Mouse (Mus musculus) myocyte (in vitro differentiated cells): ENCODE data around the gene Ttc1. TPM values are rescaled to one million over a fixed set of nuclear protein-coding genes. Genes with fewer than 3 reads are reported as not detected.

ENCODE experiments used
- H3K27me3 ChIP-seq: one replicate; pipeline ENCODE4 v1.6.1; 2011; ENCODE audit not compliant: control insufficient read depth, insufficient read depth, insufficient read length
- H3K36me3 ChIP-seq: one replicate; pipeline ENCODE4 v1.6.1; 2011; ENCODE audit not compliant: control insufficient read depth, insufficient read depth
- H3K4me2 ChIP-seq: one replicate; pipeline ENCODE4 v1.6.1; 2011; ENCODE audit warnings: low read depth, control low read depth
- H3K4me3 ChIP-seq: one replicate; pipeline ENCODE4 v1.5.1; 2011; ENCODE audit warnings: mild to moderate bottlenecking, control low read depth, moderate library complexity
- H3K79me2 ChIP-seq: one replicate; pipeline ENCODE4 v1.6.1; 2011; ENCODE audit not compliant: control insufficient read depth, insufficient read depth
- H3ac ChIP-seq: one replicate; pipeline ENCODE4 v1.6.1; 2011; ENCODE audit not compliant: control insufficient read depth, insufficient read length
- CEBPB ChIP-seq: IDR thresholded peaks from 2 replicates; pipeline ENCODE4 v1.6.1; 2011; ENCODE audit warnings: mild to moderate bottlenecking, moderate library complexity; ENCODE audit not compliant: poor library complexity, insufficient read depth, severe bottlenecking
- E2F4 ChIP-seq: IDR thresholded peaks from one replicate; pipeline ENCODE4 v1.6.1; 2011; ENCODE audit warnings: mild to moderate bottlenecking, control low read depth, moderate library complexity; ENCODE audit not compliant: insufficient read depth
- MAX ChIP-seq: IDR thresholded peaks from one replicate; pipeline ENCODE4 v1.6.1; 2011; ENCODE audit warnings: low read depth, mild to moderate bottlenecking, control low read depth
- MYOD1 ChIP-seq, 3 experiments: IDR thresholded peaks; one replicate each; pipeline ENCODE4 v1.6.1; 2011; ENCODE audit warnings: control low read depth in 2 of 3, low read depth in 2 of 3, mild to moderate bottlenecking in 2 of 3, moderate library complexity in 1 of 3; ENCODE audit not compliant: insufficient read length in 2 of 3, control insufficient read depth in 1 of 3
- MYOG ChIP-seq, 3 experiments: IDR thresholded peaks; one replicate each; pipeline ENCODE4 v1.6.1; 2011; ENCODE audit warnings: control low read depth in 2 of 3, low read depth in 2 of 3, mild to moderate bottlenecking in 2 of 3; ENCODE audit not compliant: insufficient read length in 2 of 3, control insufficient read depth in 1 of 3, insufficient read depth in 1 of 3
- POLR2A ChIP-seq: IDR thresholded peaks from one replicate; pipeline ENCODE4 v1.6.1; 2011; ENCODE audit warnings: low read depth, mild to moderate bottlenecking, control low read depth, moderate library complexity; ENCODE audit not compliant: insufficient read length
- POLR2AphosphoS2 ChIP-seq: IDR thresholded peaks from one replicate; pipeline ENCODE4 v1.6.1; 2011; ENCODE audit warnings: low read depth, control low read depth; ENCODE audit not compliant: insufficient read length
- REST ChIP-seq: IDR thresholded peaks from one replicate; pipeline ENCODE4 v1.6.1; 2011; ENCODE audit warnings: mild to moderate bottlenecking, control low read depth, moderate library complexity; ENCODE audit not compliant: insufficient read depth, insufficient read length
- SRF ChIP-seq: IDR thresholded peaks from one replicate; pipeline ENCODE4 v1.6.1; 2011; ENCODE audit warnings: low read depth; ENCODE audit not compliant: control insufficient read depth, insufficient read length
- TCF12 ChIP-seq: IDR thresholded peaks from one replicate; pipeline ENCODE4 v1.6.1; 2011; ENCODE audit warnings: mild to moderate bottlenecking, control low read depth; ENCODE audit not compliant: poor library complexity, insufficient read depth, severe bottlenecking
- TCF3 ChIP-seq: IDR thresholded peaks from one replicate; pipeline ENCODE4 v1.6.1; 2011; ENCODE audit warnings: low read depth, control low read depth; ENCODE audit not compliant: insufficient read length
- USF1 ChIP-seq: IDR thresholded peaks from one replicate; pipeline ENCODE4 v1.6.1; 2011; ENCODE audit warnings: low read depth, mild to moderate bottlenecking, control low read depth, moderate library complexity
- polyA plus RNA-seq: library from polyadenylated mRNA; unstranded; fragments of >200 nt; fragmentation: generic; extraction: Trizol; gene quantifications from one replicate; pipeline ENCODE4 v1.2.1, GENCODE M21; 2012; ENCODE audit warnings: missing spikeins

Ttc1 gene
- polyA plus RNA-seq, 1 experiment = 39.0 TPM

DNA sequence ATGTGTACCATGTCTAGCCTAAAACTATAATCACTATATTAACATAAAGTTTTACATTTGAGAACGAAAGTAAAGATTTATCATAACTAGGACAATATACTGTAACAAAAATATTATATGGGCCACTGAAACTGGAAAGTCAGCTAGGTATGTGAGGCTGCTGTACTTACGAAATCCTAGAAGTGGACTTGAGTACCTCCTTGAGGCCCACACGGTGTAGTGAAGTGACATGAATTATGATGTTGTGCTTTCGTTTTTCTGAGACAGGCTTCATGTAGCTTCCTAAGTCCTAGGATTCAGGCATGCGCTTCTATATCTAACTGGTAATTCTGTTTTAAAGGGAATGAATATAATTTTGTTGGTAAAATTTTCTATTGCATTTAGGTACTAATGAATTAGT lies 49.2 kb downstream of the Ttc1 start:
- peaks cover 8% of the 10 kb centered on the region for H3K36me3 ChIP-seq
- no peak overlapping the region for H3K4me2 ChIP-seq
- no peak overlapping the region for H3ac ChIP-seq
- TF ChIP-seq POLR2AphosphoS2 = no peak
- H3K4me3 ChIP-seq = no peak overlapping the region
- H3K79me2 ChIP-seq = peaks cover 35% of the 10 kb centered on the region
- H3K27me3 ChIP-seq = no peaks in the 10 kb centered on the region

DNA sequence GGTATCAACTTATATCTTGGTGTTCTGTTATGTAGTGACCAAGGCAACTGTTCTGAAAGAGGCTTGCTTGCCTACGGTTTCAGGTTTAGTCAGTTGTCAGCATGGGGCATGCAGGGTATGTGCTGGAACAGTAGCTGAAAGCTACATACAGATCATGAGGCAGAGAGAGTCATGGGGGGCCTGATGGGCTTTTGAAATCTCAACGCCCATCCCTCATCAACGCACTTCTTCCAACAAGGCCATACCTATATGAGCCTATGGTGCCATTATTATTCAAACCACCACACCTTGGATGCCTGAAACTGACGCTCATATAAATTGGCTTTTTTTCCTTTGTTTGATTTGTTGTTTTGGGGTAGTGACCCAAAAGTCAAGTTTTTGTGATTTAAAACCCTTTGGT lies 51.2 kb downstream of the Ttc1 start:
- Histone ChIP-seq H3K79me2 (peaks cover 35% of the 10 kb centered on the region), H3K36me3 (peaks cover 12% of the 10 kb centered on the region), H3K4me2 (no peak overlapping the region), H3K27me3 (no peaks in the 10 kb centered on the region), H3ac (no peak overlapping the region), H3K4me3 (no peak overlapping the region)
- no peak for TF ChIP-seq REST
- no peak for TF ChIP-seq USF1
- TF ChIP-seq E2F4 = no peak
- TF ChIP-seq CEBPB = no peak
- no peak for TF ChIP-seq MYOD1 (IDR thresholded peaks at IDR 0.05; ENCODE audit: control insufficient read depth in 1 of 3, insufficient read length in 2 of 3, low read depth in 2 of 3)

DNA sequence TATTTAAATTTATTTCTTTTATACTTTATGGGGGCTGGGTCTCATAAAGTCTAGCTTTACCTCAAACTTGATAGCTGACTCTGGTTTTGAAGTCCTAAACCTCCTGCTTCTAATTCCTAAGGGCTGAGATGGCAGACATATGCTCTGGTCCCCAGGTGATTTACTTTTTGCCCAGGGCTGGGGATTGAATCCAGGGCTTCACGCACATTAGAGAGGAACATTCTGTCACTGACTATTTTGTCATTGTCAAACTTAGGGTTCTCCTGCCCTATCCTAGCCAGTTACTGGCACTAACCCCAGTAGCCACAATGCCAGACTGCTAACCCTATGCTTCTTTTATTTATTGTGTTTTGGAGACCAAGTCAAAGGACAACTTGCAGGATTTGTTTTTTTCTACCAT lies 59.0 kb downstream of the Ttc1 start:
- H3ac ChIP-seq = no peak overlapping the region
- TF ChIP-seq TCF12 (no peak), E2F4 (no peak), SRF (no peak), CEBPB (no peak), MYOD1 (IDR thresholded peaks at IDR 0.05; ENCODE audit: control insufficient read depth in 1 of 3, insufficient read length in 2 of 3, low read depth in 2 of 3) (no peak), MYOG (IDR thresholded peaks at IDR 0.05; ENCODE audit: control insufficient read depth in 1 of 3, insufficient read depth in 1 of 3, insufficient read length in 2 of 3, low read depth in 2 of 3) (no peak)
- peaks cover 38% of the 10 kb centered on the region for H3K36me3 ChIP-seq
- peaks cover 64% of the 10 kb centered on the region for H3K79me2 ChIP-seq
- H3K4me2 ChIP-seq = no peak overlapping the region
- no peaks in the 10 kb centered on the region for H3K27me3 ChIP-seq
- no peak overlapping the region for H3K4me3 ChIP-seq

DNA sequence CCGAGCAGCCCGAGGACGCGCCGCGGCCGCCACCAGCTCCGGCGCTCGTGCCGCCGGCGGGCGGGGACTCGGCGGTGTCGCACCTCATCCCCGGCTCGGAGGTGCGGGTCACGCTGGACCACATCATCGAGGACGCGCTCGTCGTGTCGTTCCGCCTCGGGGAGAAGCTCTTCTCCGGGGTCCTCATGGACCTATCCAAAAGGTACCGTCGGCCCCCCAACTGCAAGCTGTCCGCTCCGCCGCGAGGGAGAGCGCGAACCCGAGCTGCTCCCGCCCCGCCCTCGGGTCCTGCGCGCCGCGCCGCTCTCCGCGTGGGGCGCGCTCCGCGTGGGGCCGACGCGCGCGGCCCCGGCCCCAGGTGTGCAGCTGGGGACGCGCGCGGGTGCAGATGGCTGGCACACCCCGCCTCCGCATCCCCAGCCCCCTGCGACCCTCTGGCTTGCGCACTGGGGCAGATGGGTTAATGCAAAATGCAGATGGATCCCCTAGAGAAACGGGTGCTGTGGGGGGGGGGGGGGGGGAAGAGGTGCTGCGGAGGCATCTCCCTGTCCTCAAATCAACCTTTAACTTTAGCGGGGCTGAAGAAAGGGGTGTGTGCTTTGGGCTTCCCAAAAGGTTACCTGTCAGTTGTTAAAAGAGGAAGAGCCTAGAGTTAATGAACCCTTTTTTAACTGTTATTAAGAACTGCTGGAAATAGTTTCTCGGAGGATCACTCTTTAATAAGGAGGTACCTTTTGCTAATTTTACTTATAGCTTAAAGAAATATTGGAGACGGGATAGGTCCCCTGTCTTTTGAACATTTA lies 65.2 kb downstream of the Ttc1 start:
- peaks cover 43% of the 10 kb centered on the region for H3K79me2 ChIP-seq
- H3K4me3 ChIP-seq = peak overlapping the region; percentile 38
- peak overlapping the region; percentile 44 for H3ac ChIP-seq
- H3K36me3 ChIP-seq = peaks cover 7% of the 10 kb centered on the region
- peak overlapping the region; percentile 70 for H3K4me2 ChIP-seq
- no peaks in the 10 kb centered on the region for H3K27me3 ChIP-seq
- TF ChIP-seq SRF = no peak
- no peak for TF ChIP-seq CEBPB
- no peak for TF ChIP-seq TCF3
- no peak for TF ChIP-seq POLR2A
- no peak for TF ChIP-seq USF1
- TF ChIP-seq MAX = no peak
- TF ChIP-seq E2F4 = no peak
- TF ChIP-seq MYOD1 (IDR thresholded peaks at IDR 0.05; ENCODE audit: control insufficient read depth in 1 of 3, insufficient read length in 2 of 3, low read depth in 2 of 3) = peak in 1 of 3 experiments; percentile 15

DNA sequence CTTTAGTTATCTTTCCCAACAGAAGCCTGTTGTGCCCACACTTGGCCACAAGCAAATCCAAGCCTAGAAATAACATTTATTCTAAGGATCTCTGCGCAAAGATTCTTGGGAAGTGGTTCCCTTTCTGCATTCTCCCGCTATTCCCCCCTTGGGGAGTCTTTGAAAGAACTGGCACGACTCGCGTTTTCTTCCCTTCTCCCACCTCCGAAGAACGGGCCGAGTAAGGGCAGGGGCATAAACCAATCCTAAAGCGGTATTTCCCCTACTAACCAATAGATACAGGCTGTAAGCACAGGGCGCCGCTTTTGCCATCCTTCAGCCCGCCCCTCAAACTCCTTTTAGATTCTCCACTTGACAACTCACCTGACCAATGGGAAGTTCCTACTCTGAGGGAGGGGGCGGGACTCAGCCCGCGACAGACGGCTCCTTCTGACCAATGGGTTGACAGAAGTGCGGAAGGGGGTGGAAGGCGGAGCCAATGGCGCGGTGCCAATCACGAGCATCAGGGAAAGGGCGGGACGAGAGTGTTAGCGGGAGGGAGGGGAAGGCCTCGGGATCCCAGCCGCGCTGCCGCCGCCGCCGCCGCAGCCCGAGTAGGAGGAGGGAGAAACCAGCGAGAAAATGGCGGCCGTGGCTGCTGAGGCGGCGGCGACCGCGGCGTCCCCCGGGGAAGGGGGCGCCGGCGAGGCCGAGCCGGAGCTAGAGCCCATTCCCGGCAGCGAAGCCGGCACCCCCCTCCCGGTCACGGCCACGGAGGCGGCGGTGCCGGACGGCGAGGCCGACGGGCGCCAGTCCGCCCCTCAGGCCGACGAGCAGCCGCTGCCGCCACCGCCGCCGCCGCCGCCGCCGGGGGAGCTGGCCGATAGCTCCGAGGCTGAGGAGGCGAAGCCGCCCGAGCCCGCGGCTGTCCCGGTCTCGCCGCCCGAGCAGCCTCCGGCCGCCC lies 66.1 kb downstream of the Ttc1 start, which contains the start of gene Pwwp2a:
Pwwp2a (plus strand) TSS at position 527 of the 943 bp plus-strand sequence.
- Histone ChIP-seq H3ac (peak within 1 kb of the TSS; percentile 44), H3K79me2 (peaks cover 43% of the 10 kb centered on the region), H3K27me3 (no peaks in the 10 kb centered on the region), H3K36me3 (peaks cover 5% of the 10 kb centered on the region), H3K4me2 (peak within 1 kb of the TSS; percentile 97), H3K4me3 (peak within 1 kb of the TSS; percentile 38)
- TF ChIP-seq POLR2AphosphoS2 (peak; percentile 75), TCF12 (no peak), CEBPB (no peak), POLR2A (peak; percentile 84), MYOG (IDR thresholded peaks at IDR 0.05; ENCODE audit: control insufficient read depth in 1 of 3, insufficient read depth in 1 of 3, insufficient read length in 2 of 3, low read depth in 2 of 3) (no peak), SRF (no peak), USF1 (peak; percentile 25), E2F4 (peak; percentile 3)

Other genes starting within 250 kb of the Ttc1 start
- 0.14 TPM for gene Ccnjl, start 219.2 kb downstream of the Ttc1 start, polyA plus RNA-seq
- gene 4933415A04Rik, start 161.0 kb downstream of the Ttc1 start, polyA plus RNA-seq = not detected
- not detected for gene Fabp6, start 146.5 kb downstream of the Ttc1 start, polyA plus RNA-seq
- gene Pwwp2a, start 66.0 kb downstream of the Ttc1 start, polyA plus RNA-seq = 4.9 TPM
- 1.9 TPM for gene Adra1b, start 153.2 kb upstream of the Ttc1 start, polyA plus RNA-seq